Mouse (Mus musculus) heart, postnatal 0 days (tissue): Measurements from ENCODE around the gene E130218I03Rik. TPM values are rescaled to one million over a fixed set of nuclear protein-coding genes. Genes with fewer than 3 reads are reported as not detected.

Source experiments
- ATAC-seq: fragments of 200-750 bp; cut with Nextera tagmentation; 2 replicates; pipeline ENCODE4 v1.8.0; 2017; ENCODE audit warnings: low read depth, moderate number of reproducible peaks, moderate library complexity; ENCODE audit not compliant: insufficient read depth
- DNase-seq: peaks from one replicate; pipeline ENCODE4 v3.0.0-alpha.2; 2016; ENCODE audit warnings: low spot score
- H3K27ac ChIP-seq: fragments of 300-500 bp; sonication (generic); 2 replicates; pipeline ENCODE4 v1.5.1; 2014; ENCODE audit warnings: low read depth, mild to moderate bottlenecking
- H3K27me3 ChIP-seq: fragments of 300-500 bp; sonication (generic); 2 replicates; pipeline ENCODE4 v1.6.1; 2014; ENCODE audit warnings: low read length, mixed read lengths; ENCODE audit not compliant: control insufficient read depth, insufficient read depth
- H3K36me3 ChIP-seq: fragments of 300-500 bp; sonication (generic); replicated peaks from 2 replicates; pipeline ENCODE4 v1.6.1; 2014; ENCODE audit warnings: low read length, mixed read lengths; ENCODE audit not compliant: control insufficient read depth, insufficient read depth
- H3K4me1 ChIP-seq: fragments of 300-500 bp; sonication (generic); 2 replicates; pipeline ENCODE4 v1.6.1; 2014; ENCODE audit warnings: antibody characterized with exemption; ENCODE audit not compliant: control insufficient read depth, insufficient read depth
- H3K4me2 ChIP-seq: fragments of 300-500 bp; sonication (generic); 2 replicates; pipeline ENCODE4 v1.6.1; 2014; ENCODE audit warnings: low read depth, mild to moderate bottlenecking, low read length, moderate library complexity
- H3K4me3 ChIP-seq: fragments of 300-500 bp; sonication (generic); 2 replicates; pipeline ENCODE4 v1.5.1; 2014; ENCODE audit warnings: low read depth, low read length
- H3K9ac ChIP-seq: fragments of 300-500 bp; sonication (generic); replicated peaks from 2 replicates; pipeline ENCODE4 v1.6.1; 2014; ENCODE audit warnings: low read depth, low read length, mixed read lengths
- H3K9me3 ChIP-seq: fragments of 300-500 bp; sonication (generic); replicated peaks from 2 replicates; pipeline ENCODE4 v1.6.1; 2016; ENCODE audit warnings: low read length; ENCODE audit not compliant: control insufficient read depth
- CTCF ChIP-seq: IDR thresholded peaks from 2 replicates; pipeline ENCODE4 v1.5.1; 2016; ENCODE audit warnings: antibody characterized with exemption, control low read depth, low read depth
- EP300 ChIP-seq: IDR thresholded peaks from 2 replicates; pipeline ENCODE4 v1.6.1; 2016; ENCODE audit warnings: antibody characterized with exemption, low read depth
- WGBS: fragments of 180-500 bp; shearing (Covaris S2); extraction: QIAGEN DNeasy Blood & Tissue Kit; methylation state at CpG from one replicate; pipeline ENCODE4 v1.1.7; 2014; 5-methylcytosine and 5-hydroxymethylcytosine counted together
- polyA plus RNA-seq: library from polyadenylated mRNA; unstranded; fragments of >200 nt; fragmentation: Nextera tagmentation; extraction: Ambion mirVana; gene quantifications from 2 replicates; pipeline ENCODE4 v1.2.1, GENCODE M21; 2015
- total RNA-seq: library from RNA; depleted of rRNA; stranded (reverse); fragments of >200 nt; gene quantifications from 2 replicates; pipeline ENCODE4 v1.2.3, GENCODE M21; 2014; ENCODE audit warnings: low replicate concordance

The E130218I03Rik gene
- total and polyA plus RNA-seq, 2 experiments from 2014 or later = 0.20 TPM; not detected in 1

- H3K27ac ChIP-seq = no peak overlapping the region
- H3K4me3 ChIP-seq = no peak overlapping the region
- no peaks in the 10 kb centered on the region for H3K36me3 ChIP-seq
- H3K9ac ChIP-seq = no peak overlapping the region
- ATAC-seq = no peak
- TF ChIP-seq EP300 = no peak
- TF ChIP-seq CTCF = no peak
- no peaks in the 10 kb centered on the region for H3K4me1 ChIP-seq
- 58% methylated on average over 11 of the region's 11 CpGs for WGBS
- DNase-seq = no peak
- no peaks in the 10 kb centered on the region for H3K27me3 ChIP-seq
- no peaks in the 10 kb centered on the region for H3K9me3 ChIP-seq
- H3K4me2 ChIP-seq = no peak overlapping the region
These were observed 20.5 kb upstream of the E130218I03Rik start for GRCm38 (mm10) chr4:134222793-134223600.

- ATAC-seq (no peak), DNase-seq (no peak)
- Histone ChIP-seq H3K36me3 (no peaks in the 10 kb centered on the region), H3K4me3 (no peak within 1 kb of the TSS), H3K27ac (no peak within 1 kb of the TSS), H3K9me3 (no peaks in the 10 kb centered on the region), H3K4me2 (no peak within 1 kb of the TSS), H3K27me3 (no peaks in the 10 kb centered on the region), H3K4me1 (no peaks in the 10 kb centered on the region), H3K9ac (no peak within 1 kb of the TSS)
- WGBS = 58% methylated on average over 8 of the region's 8 CpGs
- peak; percentile 41 for TF ChIP-seq CTCF
- TF ChIP-seq EP300 = no peak
These were observed 16.3 kb upstream of the E130218I03Rik start, which contains the start of gene Catsper4 for GRCm38 (mm10) chr4:134227194-134227593. TSS of gene Catsper4 (minus strand) at chr4:134227383.

DNA sequence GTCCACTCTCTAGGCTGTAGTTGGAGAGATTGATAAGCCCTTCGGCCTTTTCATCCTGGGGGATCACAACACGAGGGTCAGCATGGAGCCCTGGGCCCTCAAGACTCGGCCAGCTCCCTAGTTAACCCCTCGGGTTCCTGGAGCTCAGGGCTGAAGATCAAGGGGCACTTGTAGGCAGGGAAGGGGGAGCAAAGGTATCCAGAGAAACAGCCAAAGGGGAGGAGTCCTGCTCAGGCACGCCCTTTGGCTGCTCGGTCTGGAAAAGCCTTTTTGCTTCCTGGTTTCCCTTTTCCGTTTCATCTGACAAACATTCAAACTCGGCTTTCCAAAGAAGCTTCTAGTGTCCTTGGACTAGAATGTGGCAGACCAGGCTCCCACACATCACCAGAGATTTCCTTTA, 13.0 kb upstream of the E130218I03Rik start:
- H3K4me2 ChIP-seq = no peak overlapping the region
- no peak overlapping the region for H3K27ac ChIP-seq
- WGBS = 31% methylated on average over 8 of the region's 8 CpGs
- H3K9ac ChIP-seq = no peak overlapping the region
- no peak overlapping the region for H3K4me3 ChIP-seq
- DNase-seq (no peak), ATAC-seq (no peak)
- H3K4me1 ChIP-seq = peaks cover 7% of the 10 kb centered on the region
- no peaks in the 10 kb centered on the region for H3K36me3 ChIP-seq
- TF ChIP-seq EP300 (no peak), CTCF (no peak)
- no peaks in the 10 kb centered on the region for H3K9me3 ChIP-seq
- H3K27me3 ChIP-seq = no peaks in the 10 kb centered on the region

DNA sequence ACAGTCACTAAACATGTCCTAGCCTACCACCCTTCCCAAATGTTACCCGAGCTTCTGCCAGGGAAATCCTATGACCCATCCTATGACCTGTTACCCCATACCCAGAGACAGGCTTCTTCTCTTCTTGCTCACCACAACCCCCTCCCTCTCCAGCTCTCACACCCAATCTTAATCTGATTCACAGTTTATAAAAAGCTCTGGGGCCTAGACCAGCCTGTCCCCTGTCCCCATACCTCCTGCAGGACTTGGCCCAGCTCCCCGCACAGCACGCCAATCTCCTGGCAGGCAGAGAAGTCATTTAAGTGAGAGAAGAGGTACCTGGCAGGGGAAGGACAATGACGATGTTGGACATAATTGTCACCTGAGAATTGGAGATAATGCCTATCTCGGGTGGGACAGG, 8.6 kb upstream of the E130218I03Rik start:
- Histone ChIP-seq H3K9ac (no peak overlapping the region), H3K27me3 (no peaks in the 10 kb centered on the region), H3K4me1 (peaks cover 16% of the 10 kb centered on the region), H3K27ac (no peak overlapping the region), H3K36me3 (no peaks in the 10 kb centered on the region), H3K4me3 (no peak overlapping the region), H3K9me3 (no peaks in the 10 kb centered on the region), H3K4me2 (no peak overlapping the region)
- DNase-seq = no peak
- TF ChIP-seq EP300 (no peak), CTCF (no peak)
- WGBS = 41% methylated on average over 5 of the region's 5 CpGs
- ATAC-seq = no peak; the same call in 1 of the 2 replicates

- ATAC-seq (peak; percentile 76; the same call in 1 of the 2 replicates), DNase-seq (peak; percentile 10)
- Histone ChIP-seq H3K36me3 (no peaks in the 10 kb centered on the region), H3K27me3 (no peaks in the 10 kb centered on the region), H3K4me1 (peaks cover 16% of the 10 kb centered on the region), H3K9me3 (no peaks in the 10 kb centered on the region), H3K4me2 (peak overlapping the region; percentile 69), H3K9ac (peak overlapping the region; percentile 28; the same call in 1 of the 2 replicates), H3K4me3 (peak overlapping the region; percentile 41), H3K27ac (no peak overlapping the region; the same call in 1 of the 2 replicates)
- 28% methylated on average over 19 of the region's 19 CpGs for WGBS
- TF ChIP-seq EP300 (no peak), CTCF (no peak)
These were observed 5.7 kb upstream of the E130218I03Rik start for GRCm38 (mm10) chr4:134237582-134238278.
